Mouse (Mus musculus) forebrain, embryonic 12.5 days (tissue): ENCODE data around the gene Insyn1. TPM values are rescaled to one million over a fixed set of nuclear protein-coding genes. Genes with fewer than 3 reads are reported as not detected.

ENCODE experiments used
- ATAC-seq: fragments of 200-750 bp; cut with Nextera tagmentation; 2 replicates; pipeline ENCODE4 v1.8.0; 2017; ENCODE audit warnings: moderate TSS enrichment; ENCODE audit not compliant: low FRiP score
- H3K27ac ChIP-seq: fragments of 300-500 bp; sonication (generic); 2 replicates; pipeline ENCODE4 v1.5.1; 2016; ENCODE audit warnings: mild to moderate bottlenecking
- H3K27me3 ChIP-seq: fragments of 300-500 bp; sonication (generic); 2 replicates; pipeline ENCODE4 v1.6.1; 2016; ENCODE audit warnings: mild to moderate bottlenecking
- H3K36me3 ChIP-seq: fragments of 300-500 bp; sonication (generic); replicated peaks from 2 replicates; pipeline ENCODE4 v1.6.1; 2016; ENCODE audit warnings: mild to moderate bottlenecking
- H3K4me1 ChIP-seq: fragments of 300-500 bp; sonication (generic); 2 replicates; pipeline ENCODE4 v1.6.1; 2016
- H3K4me2 ChIP-seq: fragments of 300-500 bp; sonication (generic); 2 replicates; pipeline ENCODE4 v1.6.1; 2016; ENCODE audit warnings: mild to moderate bottlenecking, moderate library complexity
- H3K4me3 ChIP-seq: fragments of 300-500 bp; sonication (generic); replicated peaks from 2 replicates; pipeline ENCODE4 v1.5.1; 2016; ENCODE audit warnings: mild to moderate bottlenecking
- H3K9ac ChIP-seq: fragments of 300-500 bp; sonication (generic); 2 replicates; pipeline ENCODE4 v1.6.1; 2016; ENCODE audit warnings: mild to moderate bottlenecking
- H3K9me3 ChIP-seq: fragments of 300-500 bp; sonication (generic); 2 replicates; pipeline ENCODE4 v1.6.1; 2016
- WGBS: fragments of 180-500 bp; shearing (Covaris S2); methylation state at CpG from one replicate; pipeline ENCODE4 v1.1.7; 2016; 5-methylcytosine and 5-hydroxymethylcytosine counted together
- polyA plus RNA-seq: library from polyadenylated mRNA; unstranded; fragments of >200 nt; fragmentation: Nextera tagmentation; extraction: Ambion mirVana; gene quantifications from 2 replicates; pipeline ENCODE4 v1.2.1, GENCODE M21; 2016

Insyn1 gene
- 4.0 and 4.7 TPM in 2 replicates for polyA plus RNA-seq

DNA sequence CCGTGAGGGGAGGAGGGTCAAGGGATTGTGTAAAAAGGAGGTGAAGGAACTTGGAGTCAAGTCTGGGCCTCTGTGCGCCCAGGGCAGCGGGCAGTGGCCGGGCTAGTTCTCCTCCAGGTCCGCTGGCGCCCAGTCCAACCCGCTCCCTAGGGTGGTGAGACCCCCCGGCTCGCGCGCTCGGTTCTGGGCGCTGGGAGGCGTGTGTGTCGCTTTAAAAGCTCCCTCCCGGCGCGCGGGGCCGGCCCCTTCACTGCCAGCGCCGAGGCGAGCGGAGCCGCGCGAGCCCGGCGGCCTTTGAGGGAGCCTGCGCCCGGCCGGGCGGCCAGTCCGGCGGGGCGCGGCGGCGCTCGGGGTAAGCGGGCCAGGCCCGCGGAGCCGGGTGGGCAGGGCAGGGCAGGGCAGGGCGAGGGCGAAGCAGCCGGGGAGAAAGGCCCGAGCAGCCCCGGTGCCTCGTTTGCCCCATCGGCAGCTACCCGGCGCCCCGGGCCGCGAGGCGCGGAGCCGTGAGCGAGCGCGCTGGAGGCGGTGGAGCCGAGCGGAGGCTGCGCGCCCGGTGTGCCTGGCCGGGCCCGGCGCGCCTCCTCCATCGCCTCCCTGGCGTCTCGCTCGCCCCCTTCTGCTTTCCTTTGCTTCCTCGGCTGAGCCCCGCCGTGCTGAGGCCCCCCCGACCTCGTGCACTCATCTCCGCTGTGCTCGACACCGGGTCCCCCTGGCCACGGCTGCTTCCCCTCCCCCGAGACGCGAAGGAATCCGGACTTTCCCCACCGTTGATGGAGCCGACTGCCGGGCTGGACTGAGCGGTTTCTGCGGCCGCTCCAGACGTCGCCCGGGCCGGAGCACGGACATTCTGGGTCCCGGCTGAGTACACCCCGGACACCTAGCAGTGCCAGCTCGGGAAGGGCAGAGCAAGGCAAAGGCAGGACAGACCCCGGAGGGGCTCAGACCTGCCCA, at the start of gene Insyn1:
Gene Insyn1, plus strand, starts transcription at position 753 of the 951 bp plus-strand sequence.
- peak within 1 kb of the TSS; percentile 92 for H3K9ac ChIP-seq
- H3K4me2 ChIP-seq = peak within 1 kb of the TSS; percentile 97
- peak within 1 kb of the TSS; percentile 87 for H3K27ac ChIP-seq
- under 1% methylated on average over 99 of the region's 104 CpGs for WGBS
- H3K4me1 ChIP-seq = peaks cover 25% of the 10 kb centered on the region
- peak; percentile 77 for ATAC-seq
- H3K27me3 ChIP-seq = peaks cover 59% of the 10 kb centered on the region
- H3K36me3 ChIP-seq = peaks cover 3% of the 10 kb centered on the region; the same call in 1 of the 2 replicates
- H3K4me3 ChIP-seq = peak within 1 kb of the TSS; percentile 75
- H3K9me3 ChIP-seq = no peaks in the 10 kb centered on the region

DNA sequence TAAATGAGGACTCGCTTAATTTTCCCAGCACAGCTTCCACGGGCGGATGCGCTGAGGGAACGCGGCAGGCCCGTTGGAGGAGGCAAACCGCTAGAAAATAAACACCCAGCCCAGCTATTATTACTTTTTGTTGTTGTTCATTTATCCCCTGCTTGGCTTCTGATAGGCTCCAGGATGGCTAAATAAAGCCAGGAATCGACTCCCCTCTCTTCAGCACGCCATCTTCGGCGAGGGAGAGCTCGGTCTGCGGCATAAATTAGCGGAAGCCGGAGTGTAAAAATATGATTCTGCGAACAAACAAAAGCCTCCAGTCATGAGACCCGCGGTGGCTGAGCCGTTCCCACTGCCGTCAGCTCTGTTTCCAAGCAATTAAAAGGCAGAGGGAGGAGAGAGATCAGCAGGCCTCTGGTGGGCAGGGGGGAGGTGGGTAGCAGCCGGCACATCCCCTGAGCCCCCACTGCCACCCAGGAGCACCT, 49.4 kb upstream of the Insyn1 start:
- no peaks in the 10 kb centered on the region for H3K36me3 ChIP-seq
- peaks cover 39% of the 10 kb centered on the region for H3K4me1 ChIP-seq
- peak overlapping the region; percentile 38 for H3K4me2 ChIP-seq
- H3K9ac ChIP-seq = no peak overlapping the region
- 0 out of 2 replicates have a peak, but pooled peaks cover 6% of the 10 kb centered on the region for H3K27me3 ChIP-seq
- 40% methylated on average over 22 of the region's 22 CpGs for WGBS
- no peaks in the 10 kb centered on the region for H3K9me3 ChIP-seq
- peak overlapping the region; percentile 80 for H3K27ac ChIP-seq
- ATAC-seq = peak; percentile 62; the same call in 1 of the 2 replicates
- H3K4me3 ChIP-seq = no peak overlapping the region

DNA sequence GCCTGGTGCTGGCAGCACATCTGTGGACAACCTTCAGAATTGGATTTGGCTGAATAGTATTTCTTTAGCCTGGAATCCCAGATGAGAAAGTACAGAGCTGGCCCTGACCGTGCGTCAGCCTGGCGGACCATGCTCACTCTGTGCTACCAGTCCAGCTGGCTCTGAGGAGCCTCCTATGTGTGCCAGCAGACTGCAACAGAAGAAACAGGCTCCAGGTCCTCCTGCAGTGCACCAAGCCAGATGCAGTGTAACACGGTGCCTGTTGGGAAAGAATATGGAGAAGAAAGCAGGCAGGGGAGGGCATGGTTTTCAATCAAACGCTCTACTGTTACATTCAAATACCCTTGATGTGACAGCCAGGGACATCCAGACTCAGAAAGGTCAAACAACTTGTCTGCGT, 48.3 kb upstream of the Insyn1 start:
- no peak overlapping the region for H3K4me3 ChIP-seq
- H3K4me1 ChIP-seq = peaks cover 39% of the 10 kb centered on the region
- no peaks in the 10 kb centered on the region for H3K36me3 ChIP-seq
- ATAC-seq = no peak
- H3K9ac ChIP-seq = no peak overlapping the region
- H3K4me2 ChIP-seq = no peak overlapping the region
- no peak overlapping the region for H3K27ac ChIP-seq
- H3K9me3 ChIP-seq = no peaks in the 10 kb centered on the region
- 72% methylated on average over 6 of the region's 6 CpGs for WGBS
- H3K27me3 ChIP-seq = 0 out of 2 replicates have a peak, but pooled peaks cover 6% of the 10 kb centered on the region

DNA sequence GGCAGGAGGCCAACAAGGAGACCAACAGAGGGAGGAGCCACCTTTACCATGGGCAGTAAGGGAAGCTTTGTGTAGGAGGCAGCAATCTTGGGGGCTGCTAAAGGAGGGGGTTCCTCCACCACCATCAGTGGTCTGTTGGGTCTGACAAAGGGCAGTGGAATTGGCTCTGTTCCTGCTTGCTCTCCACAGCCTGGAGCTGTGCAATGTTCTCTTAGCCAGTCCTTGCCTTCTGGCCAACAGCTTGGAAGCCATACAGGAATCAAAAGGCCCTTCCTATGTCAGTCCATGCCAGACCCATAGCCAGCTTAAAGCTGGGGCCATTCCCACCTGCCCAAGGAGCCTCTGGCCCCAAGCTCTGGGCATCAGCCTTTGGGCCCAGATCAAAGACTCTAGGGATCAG, 47.8 kb upstream of the Insyn1 start:
- peaks cover 41% of the 10 kb centered on the region for H3K4me1 ChIP-seq
- no peaks in the 10 kb centered on the region for H3K9me3 ChIP-seq
- H3K36me3 ChIP-seq = no peaks in the 10 kb centered on the region
- H3K27ac ChIP-seq = no peak overlapping the region
- H3K27me3 ChIP-seq = 0 out of 2 replicates have a peak, but pooled peaks cover 6% of the 10 kb centered on the region
- no peak for ATAC-seq
- H3K4me2 ChIP-seq = no peak overlapping the region
- no peak overlapping the region for H3K9ac ChIP-seq
- no peak overlapping the region for H3K4me3 ChIP-seq

DNA sequence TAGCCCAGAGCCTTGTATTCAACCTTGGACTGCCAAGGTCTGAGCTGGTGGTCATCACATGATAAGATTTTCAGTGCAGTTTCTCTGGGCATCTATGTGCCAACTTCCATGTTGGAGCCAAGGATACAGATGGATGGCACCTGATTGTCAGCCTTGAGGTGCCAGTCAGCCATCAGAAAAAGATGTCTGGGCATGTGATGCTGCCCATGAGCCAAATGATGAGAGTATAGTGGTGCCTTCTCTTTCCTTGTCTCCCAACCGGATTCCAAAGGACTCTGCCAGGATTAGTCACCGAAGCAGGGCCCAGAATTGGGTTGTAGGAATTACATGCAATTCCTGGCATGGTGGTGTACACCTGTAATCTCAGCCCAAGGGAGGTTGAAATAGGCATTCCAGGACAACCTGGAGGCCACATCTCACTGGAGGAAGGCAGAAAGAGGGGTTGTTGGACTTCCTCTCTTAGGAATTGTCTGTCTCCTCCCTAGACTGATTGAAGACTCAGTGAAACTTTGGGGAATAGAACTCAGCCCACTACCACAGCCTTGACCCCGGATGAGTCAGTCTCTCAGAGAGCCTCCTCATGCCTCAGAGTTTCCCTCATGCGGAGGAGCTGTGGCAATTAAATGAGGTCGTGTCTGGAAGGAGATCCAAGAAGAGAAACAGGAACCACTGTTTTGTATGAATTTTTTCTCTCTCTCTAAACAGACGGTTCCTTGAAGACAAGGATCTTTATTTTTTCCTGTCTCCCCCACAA, 46.9 kb upstream of the Insyn1 start:
- Histone ChIP-seq H3K9me3 (no peaks in the 10 kb centered on the region), H3K27me3 (0 out of 2 replicates have a peak, but pooled peaks cover 2% of the 10 kb centered on the region), H3K27ac (no peak overlapping the region; the same call in 1 of the 2 replicates), H3K36me3 (no peaks in the 10 kb centered on the region), H3K4me1 (peaks cover 38% of the 10 kb centered on the region), H3K4me2 (no peak overlapping the region), H3K4me3 (no peak overlapping the region), H3K9ac (no peak overlapping the region)
- WGBS = 79% methylated on average over 6 of the region's 6 CpGs
- ATAC-seq = no peak

DNA sequence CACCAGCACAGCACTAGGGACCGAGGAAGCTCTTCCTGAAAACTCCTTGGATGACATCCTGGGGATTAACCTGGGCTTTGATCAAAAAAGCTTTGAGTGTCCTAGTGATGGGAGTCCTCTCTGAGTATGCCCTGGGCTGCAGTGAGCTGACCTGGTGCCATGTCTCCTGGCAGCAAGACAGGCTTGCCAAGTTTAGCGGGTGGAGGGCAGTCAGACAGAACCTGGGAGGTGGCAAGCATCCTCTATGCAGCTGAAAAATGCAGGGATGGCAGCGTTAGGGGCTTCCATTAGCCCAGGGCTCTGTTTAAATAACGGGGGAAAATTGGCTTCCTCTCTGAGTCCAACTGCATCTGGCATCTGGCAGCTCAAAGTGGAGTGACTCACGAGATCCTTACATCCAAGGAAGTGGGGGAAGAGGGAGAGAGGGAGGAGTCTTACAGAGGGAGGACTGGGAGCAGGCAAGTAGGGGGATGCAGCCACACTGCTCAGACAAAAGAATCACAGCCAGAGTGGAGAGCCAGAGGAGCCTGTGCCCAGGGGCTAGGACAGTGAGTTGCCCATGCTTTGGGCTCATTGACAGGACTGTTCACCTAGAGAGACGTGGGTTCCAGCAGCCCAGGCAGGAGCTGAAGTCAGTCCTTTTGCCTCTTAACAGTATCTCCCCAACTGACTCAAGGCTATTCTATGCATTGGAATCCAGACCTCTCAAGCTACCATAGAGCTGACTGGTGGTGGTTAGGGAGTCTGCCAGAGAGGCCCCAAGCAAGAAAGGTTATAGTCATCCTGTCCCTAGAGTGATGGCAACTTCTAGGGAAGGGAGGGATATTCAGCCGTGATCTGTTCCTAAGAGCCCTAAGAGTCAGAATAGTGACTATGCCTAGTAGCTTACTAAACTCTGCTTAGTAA, 46.0 kb upstream of the Insyn1 start:
- Histone ChIP-seq H3K27me3 (0 out of 2 replicates have a peak, but pooled peaks cover 2% of the 10 kb centered on the region), H3K9me3 (no peaks in the 10 kb centered on the region), H3K4me3 (no peak overlapping the region), H3K4me1 (peaks cover 44% of the 10 kb centered on the region), H3K9ac (no peak overlapping the region), H3K36me3 (no peaks in the 10 kb centered on the region), H3K4me2 (no peak overlapping the region), H3K27ac (peak overlapping the region; percentile 59)
- 53% methylated on average over 7 of the region's 7 CpGs for WGBS
- ATAC-seq = no peak

DNA sequence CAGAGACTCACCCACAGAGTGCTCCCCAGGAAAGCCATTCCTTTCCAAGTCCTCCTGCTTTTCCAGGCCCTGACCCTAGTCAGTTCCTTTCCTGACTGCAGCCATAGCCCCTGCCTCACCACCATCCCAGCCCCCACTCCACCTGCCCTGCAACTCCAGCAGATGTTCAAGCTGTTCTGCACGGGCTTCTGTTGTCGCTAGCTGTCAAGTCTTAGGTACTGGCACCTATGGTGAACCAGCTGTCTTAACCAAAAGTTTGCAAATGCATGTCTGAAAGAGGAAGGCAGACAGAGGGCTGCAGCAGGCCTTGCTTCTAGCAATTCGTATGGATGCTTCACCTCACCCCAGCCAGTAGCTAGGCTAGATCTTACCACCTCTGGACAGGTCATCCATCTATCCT, 45.3 kb upstream of the Insyn1 start:
- Histone ChIP-seq H3K4me3 (no peak overlapping the region), H3K4me1 (peaks cover 43% of the 10 kb centered on the region), H3K4me2 (no peak overlapping the region), H3K9me3 (no peaks in the 10 kb centered on the region), H3K9ac (no peak overlapping the region; the same call in 1 of the 2 replicates), H3K36me3 (no peaks in the 10 kb centered on the region), H3K27ac (0 out of 2 replicates have a peak overlapping the region, but pooled peaks have one; percentile 59), H3K27me3 (no peaks in the 10 kb centered on the region)
- no peak for ATAC-seq
- 72% methylated on average over 3 of the region's 3 CpGs for WGBS

DNA sequence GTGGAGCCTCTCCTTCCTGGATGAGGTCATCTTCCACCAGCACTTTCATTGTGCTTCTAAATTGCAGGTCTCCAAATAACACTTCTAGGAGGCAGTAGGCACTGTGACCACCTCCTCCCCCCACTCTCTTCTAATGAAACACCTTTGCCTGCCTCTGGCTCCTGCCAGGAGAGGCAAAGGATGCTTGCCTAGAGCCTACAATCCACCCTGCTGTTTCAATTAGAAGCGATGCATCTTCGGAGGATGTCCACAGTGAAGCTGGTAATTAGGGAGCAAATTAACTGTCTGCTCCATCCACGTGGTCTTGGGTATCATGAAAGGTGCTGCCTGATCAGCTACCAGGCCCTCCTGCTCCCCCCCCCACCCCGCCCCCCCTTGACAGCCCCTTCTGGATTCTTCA, 41.6 kb upstream of the Insyn1 start:
- no peak overlapping the region for H3K9ac ChIP-seq
- 18% methylated on average over 4 of the region's 4 CpGs for WGBS
- ATAC-seq = peak; percentile 24; the same call in 1 of the 2 replicates
- no peak overlapping the region for H3K4me3 ChIP-seq
- no peaks in the 10 kb centered on the region for H3K36me3 ChIP-seq
- peaks cover 33% of the 10 kb centered on the region for H3K4me1 ChIP-seq
- peak overlapping the region; percentile 56; the same call in 1 of the 2 replicates for H3K27ac ChIP-seq
- no peaks in the 10 kb centered on the region for H3K9me3 ChIP-seq
- no peaks in the 10 kb centered on the region for H3K27me3 ChIP-seq
- no peak overlapping the region for H3K4me2 ChIP-seq

DNA sequence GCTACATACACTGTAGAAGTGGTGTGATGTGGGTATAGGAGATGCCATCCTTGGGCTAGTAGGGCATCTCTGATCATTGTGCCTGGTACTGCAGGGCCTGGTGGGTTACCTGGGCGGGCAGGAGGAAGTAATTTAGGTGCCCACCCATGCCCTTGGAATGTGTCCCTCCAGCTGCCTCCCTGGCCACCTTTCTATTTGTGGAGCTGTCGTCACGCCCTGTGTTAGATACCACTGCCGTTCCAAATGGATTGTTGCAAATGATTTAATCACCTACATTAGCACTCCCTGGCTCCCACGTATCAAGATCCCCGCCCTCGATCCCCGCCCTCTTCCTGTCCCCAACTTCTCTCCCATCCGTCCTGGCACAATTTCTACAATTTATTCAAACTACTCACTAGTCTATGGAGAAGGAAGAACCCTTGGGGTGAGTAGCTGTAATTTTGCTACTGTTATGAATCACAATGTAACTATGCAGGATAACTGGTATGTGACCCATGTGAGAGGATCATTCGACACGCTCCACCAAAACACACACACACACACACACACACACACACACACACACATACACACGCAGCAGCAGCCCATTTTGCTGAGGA, 40.3 kb upstream of the Insyn1 start:
- H3K4me2 ChIP-seq = no peak overlapping the region
- peaks cover 27% of the 10 kb centered on the region for H3K4me1 ChIP-seq
- H3K9ac ChIP-seq = no peak overlapping the region
- H3K4me3 ChIP-seq = no peak overlapping the region
- no peaks in the 10 kb centered on the region for H3K9me3 ChIP-seq
- no peaks in the 10 kb centered on the region for H3K36me3 ChIP-seq
- H3K27me3 ChIP-seq = no peaks in the 10 kb centered on the region
- ATAC-seq = no peak
- no peak overlapping the region for H3K27ac ChIP-seq
- WGBS = 81% methylated on average over 12 of the region's 12 CpGs

DNA sequence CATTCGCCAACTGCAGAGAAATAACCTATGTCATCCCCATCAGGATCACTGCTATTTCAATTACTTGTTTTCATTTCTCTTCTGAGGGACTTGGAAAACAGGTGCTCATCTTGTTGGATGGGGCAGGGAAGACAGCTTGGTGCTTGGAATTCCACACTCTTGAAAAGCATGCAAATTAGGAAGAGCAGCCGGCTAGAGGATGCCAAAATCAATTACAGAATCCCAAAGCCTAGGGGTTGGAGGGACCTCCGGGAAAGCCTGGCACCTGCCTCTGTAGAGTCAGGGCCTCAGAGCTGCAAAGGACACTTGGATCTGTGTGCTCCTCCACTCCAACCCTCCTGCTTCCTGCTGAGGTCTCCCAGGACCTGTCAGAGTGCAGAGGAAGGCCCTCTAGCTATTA, 38.9 kb upstream of the Insyn1 start:
- H3K9me3 ChIP-seq = no peaks in the 10 kb centered on the region
- H3K9ac ChIP-seq = no peak overlapping the region
- H3K36me3 ChIP-seq = no peaks in the 10 kb centered on the region
- 0 out of 2 replicates have a peak, but pooled peaks have one; percentile 27 for ATAC-seq
- WGBS = 26% methylated on average over 3 of the region's 3 CpGs
- peaks cover 24% of the 10 kb centered on the region for H3K4me1 ChIP-seq
- H3K27me3 ChIP-seq = no peaks in the 10 kb centered on the region; the same call in 1 of the 2 replicates
- H3K27ac ChIP-seq = peak overlapping the region; percentile 68
- H3K4me2 ChIP-seq = no peak overlapping the region
- no peak overlapping the region for H3K4me3 ChIP-seq

DNA sequence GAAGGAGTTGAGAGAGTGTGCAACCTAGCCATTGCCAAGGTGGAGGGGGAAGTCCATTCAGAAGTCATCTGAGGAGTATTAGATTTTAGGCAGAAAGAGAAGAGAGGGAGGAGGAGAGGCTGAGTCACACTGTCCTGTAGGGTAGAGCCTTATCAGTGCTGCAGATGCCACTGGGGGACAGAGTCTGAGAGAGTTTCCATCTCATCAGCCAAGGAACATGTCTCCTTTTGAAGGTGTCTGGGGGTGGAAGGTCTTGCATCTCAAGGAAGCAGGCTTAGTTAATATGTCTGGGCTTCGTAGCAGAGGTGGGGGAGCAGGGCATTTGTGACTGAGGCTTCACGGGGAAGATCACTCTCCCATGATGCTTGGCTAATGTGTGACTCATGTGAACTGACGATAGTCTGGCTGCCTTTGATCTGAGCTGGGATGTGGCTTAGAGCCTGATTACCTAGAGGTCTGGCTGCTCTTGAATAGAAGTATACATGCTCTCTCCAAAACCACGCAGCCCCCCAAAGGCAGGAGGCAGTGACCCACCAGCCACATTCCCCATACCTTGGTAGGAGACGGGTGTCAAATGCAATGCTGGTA, 34.5 kb upstream of the Insyn1 start:
- no peak for ATAC-seq
- 82% methylated on average over 5 of the region's 5 CpGs for WGBS
- Histone ChIP-seq H3K4me3 (no peak overlapping the region), H3K4me1 (peaks cover 42% of the 10 kb centered on the region), H3K9ac (no peak overlapping the region), H3K36me3 (no peaks in the 10 kb centered on the region), H3K4me2 (no peak overlapping the region), H3K27ac (no peak overlapping the region), H3K9me3 (no peaks in the 10 kb centered on the region), H3K27me3 (no peaks in the 10 kb centered on the region; the same call in 1 of the 2 replicates)
